Mouse (Mus musculus): Measurements from ENCODE around the gene Tex21.

DNA sequence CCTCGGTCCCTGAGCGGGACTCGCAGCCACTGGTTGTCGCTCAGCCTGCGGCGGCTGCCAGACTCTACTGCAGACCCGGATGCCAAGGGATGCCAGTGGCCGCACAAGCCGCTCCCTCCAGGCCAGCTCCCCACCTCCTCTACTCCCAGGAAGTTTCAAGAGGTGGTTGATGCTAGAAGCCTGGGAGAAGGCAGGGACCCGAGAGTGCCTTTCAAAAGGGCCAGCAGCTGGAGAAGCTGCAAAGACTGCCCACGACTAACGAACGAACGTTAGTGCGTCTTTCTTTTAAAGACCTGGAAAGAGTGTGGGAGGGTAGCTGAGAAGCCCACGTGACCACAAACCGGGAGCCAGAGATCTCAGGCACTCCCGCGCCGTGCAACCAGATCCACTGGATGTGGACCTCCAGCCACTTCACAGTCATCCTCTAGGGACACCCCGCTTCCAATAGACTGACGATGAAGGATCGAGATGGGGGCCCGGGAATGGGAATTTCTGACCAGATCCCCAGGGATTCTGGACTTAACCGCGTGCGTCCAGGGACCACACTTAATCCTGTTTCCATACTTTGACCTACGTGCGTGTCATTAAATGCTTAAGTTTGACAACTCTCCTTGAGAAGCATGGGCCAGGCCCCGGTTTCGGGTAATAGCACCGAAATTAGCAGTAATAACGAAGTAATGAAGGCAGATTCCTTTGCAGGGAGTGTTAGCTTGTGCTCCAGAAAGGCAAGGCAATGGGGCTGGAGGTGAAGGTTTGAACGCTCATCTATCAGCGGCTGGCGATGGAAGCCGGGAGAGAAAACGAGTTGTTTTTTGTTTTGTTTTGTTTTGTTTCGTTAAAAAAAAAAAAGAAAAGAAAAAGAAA lies 69.3 kb downstream of the Tex21 start, which contains the start of gene Esr2:
- no peak for TF ChIP-seq MXI1 (IDR thresholded peaks at IDR 0.05; ENCODE audit: low read depth, low read length)
- TF ChIP-seq ZC3H11A (IDR thresholded peaks at IDR 0.05; ENCODE audit: low read depth, low read length), result no peak
- no peak for TF ChIP-seq KAT2A (conservative IDR thresholded peaks at IDR 0.05; ENCODE audit: low read depth, low read length)
- TF ChIP-seq EP300 (IDR thresholded peaks at IDR 0.05; ENCODE audit: low read depth in 1 of 2, low read length in 2 of 2), result no peak
- no peak for TF ChIP-seq CTCF (IDR thresholded peaks at IDR 0.05 in 2 of 3, conservative IDR thresholded peaks at IDR 0.05 in 1 of 3; ENCODE audit: control insufficient read depth in 1 of 3, insufficient read depth in 1 of 3, low read depth in 2 of 3, low read length in 3 of 3, poor library complexity in 1 of 3, severe bottlenecking in 1 of 3)
- no peak for TF ChIP-seq NRF1 (IDR thresholded peaks at IDR 0.05; ENCODE audit: insufficient read depth, low read depth, low read length, poor library complexity, severe bottlenecking)
- no peak for TF ChIP-seq UBTF (IDR thresholded peaks at IDR 0.05; ENCODE audit: borderline replicate concordance, insufficient read depth, low read depth, low read length)
- no peak for TF ChIP-seq MAX (IDR thresholded peaks at IDR 0.05; ENCODE audit: low read length)

All from MEL (cell line).